Mouse (Mus musculus) thymus, postnatal 14 days (tissue): Measurements from ENCODE around the gene Afmid.
"Not testable (repeated sequence)": the region's sequence is repeated elsewhere in the genome, so short reads cannot be mapped to it uniquely, and the experiment has no call there.

Source experiments
- DNase-seq: peaks from one replicate; pipeline ENCODE4 v3.0.0; 2021

The Afmid gene

DNA sequence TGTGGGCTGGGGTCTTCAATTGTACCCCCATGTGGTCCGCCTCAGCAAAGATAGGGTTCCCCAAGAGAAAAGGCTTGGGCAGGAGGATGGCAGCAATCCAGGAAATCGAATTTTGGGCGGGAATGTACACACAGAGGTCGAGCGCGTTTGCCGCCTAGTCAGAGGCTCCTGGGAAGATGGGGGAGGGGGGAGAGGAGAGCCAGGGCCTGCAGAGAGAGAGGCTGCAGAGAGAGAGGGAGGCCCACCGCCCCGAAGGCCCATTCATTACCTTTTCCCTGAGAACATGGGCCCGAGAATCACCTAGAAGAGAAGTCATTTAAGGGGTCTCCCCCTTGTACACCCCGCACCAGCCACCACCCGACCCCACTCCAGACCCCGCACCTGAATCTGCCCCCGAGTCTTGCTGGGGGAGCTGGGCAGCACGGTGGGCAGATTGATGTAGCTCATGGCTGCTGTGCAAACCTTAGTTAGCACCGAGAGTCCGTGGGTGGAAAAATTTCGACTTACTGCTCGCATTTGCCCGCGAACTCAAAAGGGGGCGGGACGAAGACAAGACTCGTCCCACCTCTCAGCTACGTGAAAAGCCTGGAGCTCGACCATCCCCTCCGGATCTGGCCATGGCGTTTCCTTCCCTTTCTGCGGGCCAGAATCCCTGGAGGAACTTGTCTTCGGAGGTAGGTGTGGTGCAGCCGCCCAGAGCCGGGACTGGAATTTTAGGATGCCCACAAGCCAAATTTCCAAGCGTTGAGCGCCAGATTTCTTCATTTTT lies at the start of gene Afmid, which contains the start of gene Tk1:
Gene Afmid (plus strand): TSS at position 592 of the 769 bp plus-strand sequence.
Gene Tk1 (minus strand): TSS at position 760 of the 769 bp plus-strand sequence.
- peak; percentile 76 for DNase-seq

- no peak for DNase-seq
These were observed 49.5 kb upstream of the Afmid start for GRCm38 (mm10) chr11:117776085-117776792.

DNA sequence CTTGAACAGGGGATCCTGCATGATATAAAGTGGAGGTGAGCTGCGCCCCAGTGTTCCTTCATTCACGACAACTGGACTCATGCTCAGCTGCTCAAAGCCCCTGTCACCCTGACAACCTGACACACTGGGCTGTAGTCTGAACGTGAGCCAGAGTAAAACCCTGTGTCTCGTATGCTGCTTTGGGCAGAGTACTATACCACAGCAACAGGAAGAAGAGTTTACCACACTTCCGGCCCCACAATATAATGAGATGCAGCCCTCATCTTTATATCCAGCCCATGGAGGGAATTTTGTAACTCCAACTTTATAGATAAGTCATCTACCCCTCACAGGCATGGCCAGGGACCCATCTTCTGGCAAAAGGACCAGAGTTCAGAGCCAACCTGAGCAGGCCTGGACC lies 48.6 kb upstream of the Afmid start:
- peak; percentile 56 for DNase-seq

GRCm38 (mm10) chr11:117778031-117778430 lies 47.7 kb upstream of the Afmid start:
- DNase-seq, result no peak

GRCm38 (mm10) chr11:117778851-117779433 lies 46.8 kb upstream of the Afmid start:
- peak; percentile 43 for DNase-seq

DNA sequence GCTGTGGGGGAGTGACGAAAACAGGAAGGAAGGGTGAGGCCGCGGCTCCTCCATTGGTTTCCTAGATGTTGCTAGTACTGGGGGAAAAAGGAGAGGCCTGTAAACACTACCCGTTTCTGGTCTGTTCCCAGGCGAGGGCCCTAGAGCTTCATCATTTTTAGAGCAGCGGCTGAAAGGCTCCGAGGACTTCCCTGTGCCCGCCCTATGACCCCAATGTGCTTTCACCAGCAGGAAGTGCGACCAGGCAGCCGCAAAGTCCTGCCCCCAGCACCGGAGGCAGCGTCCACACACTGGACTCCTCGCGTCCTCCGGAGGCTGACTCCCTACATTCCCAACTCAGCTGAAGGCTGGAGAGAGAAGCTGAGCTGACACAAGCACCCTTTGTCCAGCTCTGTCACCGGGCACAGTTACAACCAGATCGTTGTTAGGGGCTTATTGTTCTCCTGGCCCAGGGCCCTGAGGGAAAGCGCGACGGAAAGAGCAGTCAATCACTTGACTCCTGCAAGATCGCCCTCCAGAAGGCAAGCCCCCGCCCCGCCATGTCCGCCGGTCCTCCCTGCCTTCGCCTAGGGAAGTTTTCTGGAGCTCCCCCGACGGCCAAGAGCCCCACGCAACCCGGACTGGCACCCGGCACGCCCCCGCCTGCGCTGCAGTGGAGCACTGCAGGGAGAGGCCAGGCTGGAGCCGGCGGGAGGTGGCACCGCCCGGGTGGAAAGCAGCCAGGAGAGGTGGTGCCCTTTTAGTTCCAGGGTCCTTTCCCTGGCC lies 46.1 kb upstream of the Afmid start:
- DNase-seq, result peak; percentile 65

- DNase-seq, result no peak
These were observed 45.6 kb upstream of the Afmid start for GRCm38 (mm10) chr11:117780199-117780515.

- DNase-seq, result peak; percentile 96
These were observed 45.1 kb upstream of the Afmid start for GRCm38 (mm10) chr11:117780582-117781111.

DNA sequence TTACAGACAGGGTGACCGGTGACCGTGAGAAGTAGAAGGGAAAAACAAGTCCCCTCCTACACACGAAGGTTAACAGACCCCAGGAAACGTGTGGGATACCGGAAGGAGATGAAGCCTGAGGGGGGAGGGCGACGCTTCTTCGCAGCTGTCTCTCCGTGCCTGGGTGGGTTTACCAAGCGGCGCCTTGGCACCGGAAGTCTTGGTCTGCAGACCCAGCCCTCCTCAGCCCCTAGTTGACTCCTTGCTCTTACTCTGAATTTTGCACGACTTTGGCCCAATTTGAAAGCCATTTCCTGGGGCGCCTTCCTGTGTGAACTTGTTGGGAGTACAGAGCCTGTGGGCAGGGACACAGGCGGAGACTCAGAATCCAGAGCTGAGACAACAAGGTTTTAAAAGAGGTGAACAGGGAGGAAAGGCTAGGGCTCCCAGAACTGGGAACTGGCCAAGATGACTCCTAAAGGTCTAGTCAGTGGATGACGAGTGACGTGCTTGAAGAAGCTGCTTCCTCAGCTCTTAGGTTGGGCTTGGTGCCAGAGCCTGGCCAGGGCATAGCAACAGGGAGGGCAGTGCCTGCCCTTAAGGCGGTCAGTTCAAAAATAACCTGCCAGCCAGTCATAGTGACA lies 44.4 kb upstream of the Afmid start:
- peak; percentile 91 for DNase-seq

GRCm38 (mm10) chr11:117781993-117782704 lies 43.6 kb upstream of the Afmid start, which contains the start of the genes Tmc8 and Tmc6:
Gene Tmc8 (plus strand): TSS chr11:117782076.
Gene Tmc6 (minus strand): TSS chr11:117782198.
- peak; percentile 96 for DNase-seq

- no peak for DNase-seq
These were observed 43.1 kb upstream of the Afmid start for GRCm38 (mm10) chr11:117782705-117783034.

GRCm38 (mm10) chr11:117783089-117783488 lies 42.6 kb upstream of the Afmid start:
- peak; percentile 97 for DNase-seq

GRCm38 (mm10) chr11:117783683-117784309 lies 41.9 kb upstream of the Afmid start:
- peak; percentile 58 for DNase-seq

DNA sequence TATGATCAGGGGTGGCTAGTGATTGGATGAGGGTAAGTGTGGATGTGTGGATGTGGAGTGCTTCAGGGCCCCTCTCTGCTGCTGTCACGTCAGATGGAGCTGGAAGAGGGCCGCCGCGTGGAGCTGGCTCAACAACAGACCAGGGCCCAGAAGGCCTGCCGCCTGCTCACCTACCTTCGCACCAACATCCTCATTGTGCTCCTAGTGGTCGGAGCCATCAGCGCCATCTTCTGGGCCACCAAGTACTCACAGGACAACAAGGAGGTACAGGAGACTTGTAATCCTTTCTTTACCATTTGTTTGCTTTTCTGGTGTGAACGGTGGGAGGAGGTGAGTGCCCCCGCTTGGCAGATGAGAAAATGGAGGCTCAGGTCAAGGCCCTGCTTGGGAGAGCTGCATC lies 39.4 kb upstream of the Afmid start:
- peak; percentile 82 for DNase-seq

DNA sequence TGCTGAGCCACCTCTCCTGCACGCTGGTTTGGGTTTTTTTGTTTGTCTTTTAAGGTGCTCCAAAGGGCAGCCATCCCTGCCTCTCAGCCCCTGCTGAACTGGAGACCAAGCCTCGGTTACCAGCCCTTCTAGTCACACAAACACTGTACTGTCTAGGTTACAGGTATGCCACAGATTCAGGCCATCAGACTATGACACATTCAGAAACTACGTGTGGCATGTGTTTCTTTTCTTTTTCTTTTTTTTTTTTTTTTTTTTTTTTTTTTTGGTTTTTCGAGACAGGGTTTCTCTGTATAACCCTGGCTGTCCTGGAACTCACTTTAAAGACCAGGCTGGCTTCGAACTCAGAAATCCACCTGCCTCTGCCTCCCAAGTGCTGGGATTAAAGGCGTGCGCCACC lies 37.2 kb upstream of the Afmid start:
- DNase-seq, result not testable (repeated sequence)

- DNase-seq, result peak; percentile 72
These were observed 35.4 kb upstream of the Afmid start for GRCm38 (mm10) chr11:117790286-117790685.

- DNase-seq, result peak; percentile 44
These were observed 34.9 kb upstream of the Afmid start for GRCm38 (mm10) chr11:117790703-117791440.

DNA sequence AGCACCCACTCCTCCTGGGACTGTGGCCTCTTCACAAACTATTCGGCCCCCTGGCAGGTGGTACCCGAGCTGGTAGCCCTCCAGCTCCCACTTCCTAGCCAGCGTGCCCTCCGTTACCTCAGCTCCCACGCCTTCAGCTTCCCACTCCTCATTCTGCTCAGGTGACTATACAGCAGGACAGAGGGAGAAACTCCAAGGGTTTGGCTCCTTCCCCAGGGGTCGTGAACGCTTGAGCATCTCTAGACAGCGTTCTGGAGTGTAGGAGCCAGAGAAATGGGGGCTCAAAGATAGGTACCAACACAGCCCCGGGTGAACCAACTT lies 34.3 kb upstream of the Afmid start:
- DNase-seq, result no peak

DNA sequence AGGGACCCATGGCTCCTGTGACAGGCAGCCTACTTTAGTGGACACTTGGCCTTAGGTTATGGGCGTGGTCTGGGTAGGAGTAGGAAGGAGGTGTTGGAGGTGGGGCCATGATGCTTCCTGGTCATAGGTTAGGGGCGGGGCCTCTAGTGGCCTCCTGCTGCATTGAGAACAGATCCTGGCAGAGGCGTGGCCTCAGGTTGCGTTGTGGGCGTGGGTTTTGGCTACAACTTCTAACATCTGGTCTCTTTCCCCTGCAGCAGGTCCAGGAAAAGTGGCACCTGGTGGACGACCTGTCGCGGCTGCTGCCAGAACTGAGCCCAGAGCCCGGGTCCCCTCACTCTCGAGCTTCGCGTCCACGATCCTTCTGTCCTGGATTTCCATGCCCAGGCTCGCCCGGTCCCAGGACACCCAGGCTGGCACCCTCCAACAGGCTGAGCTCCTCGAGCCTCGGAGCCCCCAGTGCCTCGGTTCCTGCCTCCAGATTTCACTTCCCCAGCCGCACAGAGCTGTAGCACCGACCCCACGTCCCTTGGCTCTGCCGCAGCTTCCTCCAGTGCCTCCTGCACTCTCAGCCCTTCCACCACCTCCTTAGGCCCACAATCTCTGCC lies 33.3 kb upstream of the Afmid start:
- peak; percentile 62 for DNase-seq

DNA sequence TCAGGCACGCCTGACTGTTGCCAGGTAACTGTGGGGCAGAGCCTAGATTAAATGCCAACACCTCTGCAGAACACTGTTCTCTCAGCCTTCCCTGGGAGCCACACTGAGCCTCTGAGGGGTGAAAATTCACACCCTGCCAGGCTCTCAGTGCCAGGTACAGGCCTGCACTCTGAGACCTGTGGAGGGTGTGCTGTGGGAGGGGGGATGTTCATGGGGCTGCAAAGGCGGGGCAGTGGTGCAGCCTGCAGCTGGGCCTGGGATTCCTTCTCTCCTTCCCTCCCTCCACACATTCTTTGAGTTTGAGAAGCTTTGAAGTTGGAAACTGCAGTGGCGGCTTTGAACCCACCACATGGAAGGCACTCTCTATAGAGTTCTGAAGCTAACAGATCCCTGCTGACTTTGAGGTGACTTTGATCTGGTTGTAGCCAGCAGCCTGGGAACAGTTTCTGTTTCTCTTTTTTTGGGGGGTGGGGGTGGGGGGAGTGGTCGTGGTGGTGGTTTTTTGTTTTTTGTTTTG lies 31.6 kb upstream of the Afmid start:
- peak; percentile 48 for DNase-seq
